Mouse (Mus musculus) cortical plate, adult 2 months (tissue): ENCODE measurements at regions not wholly inside any gene's neighbourhood (a gene's known extent, or its start where the extent isn't known, plus 50 kb on each side); places are given as distances from the start of the nearest gene placed in this dataset.

ENCODE experiments used
- CTCF ChIP-seq: fragments of 200-500 bp; IDR thresholded peaks from 2 replicates; pipeline ENCODE4 v1.5.1; 2011; ENCODE audit warnings: mild to moderate bottlenecking, control low read depth, low read length; ENCODE audit not compliant: insufficient read depth; ENCODE audit errors: extremely low read depth
- POLR2A ChIP-seq: fragments of 200-500 bp; IDR thresholded peaks from 2 replicates; pipeline ENCODE4 v1.6.1; 2011; ENCODE audit warnings: mild to moderate bottlenecking, low read length, control low read depth; ENCODE audit not compliant: insufficient read depth; ENCODE audit errors: extremely low read depth

DNA sequence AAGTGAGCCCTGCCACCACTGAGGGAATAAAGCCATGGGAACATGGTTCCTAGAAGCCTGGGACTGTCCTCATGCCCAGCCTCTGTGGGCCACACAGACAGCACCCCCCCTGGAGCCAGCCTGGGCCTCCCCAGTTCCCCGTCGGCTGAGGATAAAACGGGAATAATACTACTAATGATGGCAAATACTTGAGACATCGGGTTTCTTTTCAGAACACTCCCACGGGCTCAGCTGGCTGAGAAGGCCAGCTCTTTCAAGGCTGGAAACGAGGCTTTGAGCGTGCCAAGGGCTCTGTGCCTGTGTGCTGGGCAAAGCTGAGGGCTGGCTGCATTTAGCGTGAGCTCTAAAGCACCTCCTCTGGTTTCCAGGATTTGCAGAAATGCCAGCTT lies 183.7 kb downstream of the Bmp7 start:
- TF ChIP-seq POLR2A, result no peak
- TF ChIP-seq CTCF, result no peak
